Mouse (Mus musculus): Measurements from ENCODE around the gene Tspan8. TPM values are rescaled to one million over a fixed set of nuclear protein-coding genes. Genes with fewer than 3 reads are reported as not detected.
A peak's percentile ranks its signal among the peaks of the same experiment; 100 is the strongest.

The Tspan8 gene
- polyA plus RNA-seq (2012) = 0.71 and 0.88 TPM in 2 replicates

DNA sequence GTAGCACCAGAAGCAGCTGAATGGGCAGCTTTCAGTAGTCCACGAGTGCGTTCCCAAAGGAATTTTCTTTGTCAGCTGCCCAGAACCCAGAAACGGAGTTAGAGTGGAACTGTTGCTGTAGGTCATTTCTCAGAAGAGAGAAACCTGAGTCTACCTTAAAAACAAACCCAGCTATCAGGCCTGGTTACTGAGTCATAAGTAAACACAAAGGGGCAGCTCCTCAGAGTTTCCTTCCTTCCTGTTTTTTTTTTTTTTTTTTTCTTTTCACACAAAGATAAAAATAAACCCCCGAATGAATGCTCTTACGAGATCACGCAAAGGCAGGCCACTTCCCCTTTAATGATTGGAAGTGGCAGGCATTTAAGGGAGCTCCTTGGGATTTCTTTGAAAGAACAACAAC, at the start of gene Tspan8:
Tspan8 (plus strand) TSS at position 322 of the 400 bp plus-strand sequence.
- Histone ChIP-seq H3K9me3 (ENCODE audit: control insufficient read depth, low read length) (no peaks in the 10 kb centered on the region), H3K27me3 (ENCODE audit: control insufficient read depth) (peaks cover 2% of the 10 kb centered on the region; the same call in 1 of the 2 replicates), H3K4me3 (replicated peaks) (peak within 1 kb of the TSS; percentile 84), H3K36me3 (ENCODE audit: control insufficient read depth) (peaks cover 30% of the 10 kb centered on the region), H3K4me1 (ENCODE audit: control insufficient read depth) (peaks cover 44% of the 10 kb centered on the region)
- TF ChIP-seq GATA1 (IDR thresholded peaks at IDR 0.05; ENCODE audit: low read length) (no peak), TAL1 (IDR thresholded peaks at IDR 0.05; ENCODE audit: low read length) (no peak)

DNA sequence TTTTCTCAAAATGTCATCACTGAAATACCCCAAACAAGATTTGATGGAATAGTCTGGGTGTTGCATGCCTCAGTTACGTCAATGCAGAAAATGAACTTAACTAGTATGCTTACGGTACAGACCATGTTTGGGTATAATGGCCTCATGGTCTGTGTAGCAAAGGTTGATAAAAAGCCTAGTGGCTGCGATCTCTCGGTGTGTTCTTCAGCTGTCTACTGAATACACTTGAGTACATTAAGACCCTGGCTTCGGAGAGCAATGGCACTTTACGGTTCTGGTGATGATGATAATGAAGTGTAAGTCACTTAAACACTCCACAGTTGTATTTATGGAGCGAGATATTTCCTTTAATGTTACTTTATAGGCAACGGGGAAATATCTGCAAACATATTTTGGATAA, 46.6 kb upstream of the Tspan8 start:
- TF ChIP-seq TAL1 (IDR thresholded peaks at IDR 0.05; ENCODE audit: low read length) (no peak), GATA1 (IDR thresholded peaks at IDR 0.05; ENCODE audit: low read length) (no peak)
- H3K9me3 ChIP-seq (ENCODE audit: control insufficient read depth, low read length) = peaks cover 3% of the 10 kb centered on the region; the same call in 1 of the 2 replicates
- no peaks in the 10 kb centered on the region for H3K36me3 ChIP-seq (ENCODE audit: control insufficient read depth)
- no peaks in the 10 kb centered on the region for H3K4me1 ChIP-seq (ENCODE audit: control insufficient read depth)
- H3K4me3 ChIP-seq (replicated peaks) = no peak overlapping the region
- no peaks in the 10 kb centered on the region for H3K27me3 ChIP-seq (ENCODE audit: control insufficient read depth)

DNA sequence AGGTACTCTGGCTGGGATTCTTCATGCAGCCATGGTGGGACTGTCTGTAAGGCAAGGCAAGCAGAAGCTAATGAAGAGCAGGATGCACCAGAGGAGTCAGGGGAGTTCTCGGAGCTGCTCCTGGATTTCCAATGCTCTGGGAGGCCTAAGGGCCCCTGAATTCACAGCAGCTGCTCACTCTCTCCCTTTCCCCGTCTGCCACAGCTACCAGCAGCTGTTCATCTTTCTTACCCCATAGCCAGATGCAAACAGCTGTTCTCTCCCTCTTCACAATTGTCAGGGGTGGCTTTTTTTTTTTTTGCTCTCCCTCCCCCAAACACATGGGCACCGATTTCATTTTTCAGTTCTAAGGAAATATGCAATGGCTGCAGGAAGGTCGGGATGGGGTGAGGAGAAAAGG, 42.2 kb upstream of the Tspan8 start:
- Histone ChIP-seq H3K27me3 (ENCODE audit: control insufficient read depth) (no peaks in the 10 kb centered on the region), H3K36me3 (ENCODE audit: control insufficient read depth) (no peaks in the 10 kb centered on the region), H3K9me3 (ENCODE audit: control insufficient read depth, low read length) (no peaks in the 10 kb centered on the region), H3K4me1 (ENCODE audit: control insufficient read depth) (no peaks in the 10 kb centered on the region), H3K4me3 (replicated peaks) (no peak overlapping the region)
- no peak for TF ChIP-seq GATA1 (IDR thresholded peaks at IDR 0.05; ENCODE audit: low read length)
- TF ChIP-seq TAL1 (IDR thresholded peaks at IDR 0.05; ENCODE audit: low read length) = no peak

DNA sequence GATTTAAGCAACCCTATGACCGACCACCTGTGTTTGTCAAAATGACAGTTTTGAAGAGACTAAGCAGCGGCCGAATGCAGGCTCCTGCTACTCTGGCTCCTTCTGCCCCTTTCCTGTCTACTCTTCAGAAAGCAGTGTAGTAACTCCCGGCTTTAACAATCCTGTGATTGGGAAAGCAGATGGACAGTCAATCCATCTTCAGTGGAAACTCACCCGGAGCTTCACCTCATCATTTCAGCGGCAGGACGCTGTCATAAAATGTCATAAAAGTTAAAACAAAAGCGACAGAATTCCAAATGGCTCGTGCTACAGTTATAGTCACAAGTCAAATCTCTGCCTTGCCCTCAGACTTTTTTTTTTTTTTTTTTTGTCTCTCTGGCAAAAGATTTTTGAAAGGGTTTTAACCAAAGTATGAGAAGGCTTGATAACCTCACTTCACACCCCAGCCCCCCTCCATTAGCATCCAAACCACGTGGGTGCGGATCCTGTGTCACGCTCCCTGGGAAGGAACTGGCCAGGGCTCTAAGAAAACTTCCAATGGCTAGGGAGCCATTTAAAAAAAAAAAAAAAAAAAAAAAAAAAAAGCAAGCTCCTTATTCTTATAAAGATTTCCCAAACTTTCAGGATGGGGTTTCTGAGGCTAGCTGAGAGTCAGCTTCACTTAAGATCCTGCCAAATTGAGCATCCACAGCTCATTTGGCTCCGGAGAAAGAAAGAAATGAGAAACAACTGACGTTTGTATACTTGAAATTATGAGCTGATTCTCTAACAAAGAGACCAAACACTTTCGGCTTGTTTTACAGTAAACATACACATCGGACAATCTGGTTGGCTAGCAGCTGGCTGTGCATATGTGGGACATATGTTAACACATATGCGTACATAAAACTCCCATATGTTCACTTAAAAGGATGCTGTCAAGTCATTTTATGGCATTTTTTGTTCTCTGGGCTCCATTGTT, 40.4 kb upstream of the Tspan8 start:
- TF ChIP-seq TAL1 (IDR thresholded peaks at IDR 0.05; ENCODE audit: low read length) (no peak), GATA1 (IDR thresholded peaks at IDR 0.05; ENCODE audit: low read length) (no peak)

DNA sequence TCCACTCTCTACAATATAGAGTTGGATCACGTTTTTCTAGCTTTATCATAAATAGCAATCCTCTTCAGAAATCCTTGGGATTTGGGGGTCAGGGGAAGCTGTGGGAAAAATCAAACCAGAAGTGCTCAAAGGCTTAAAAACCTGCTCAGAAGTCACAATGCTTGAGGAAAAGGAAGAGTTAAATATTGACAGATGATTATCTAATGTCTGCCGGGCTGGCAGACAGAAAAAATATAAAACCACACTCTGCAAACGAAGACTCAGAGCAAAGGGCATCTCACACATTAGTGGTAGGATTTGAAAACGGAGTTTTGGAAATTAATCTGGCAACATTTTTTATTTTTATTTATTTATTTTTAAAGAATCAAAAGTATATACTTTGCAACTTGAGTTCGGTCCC, 39.3 kb upstream of the Tspan8 start:
- H3K27me3 ChIP-seq (ENCODE audit: control insufficient read depth) = no peaks in the 10 kb centered on the region
- TF ChIP-seq GATA1 (IDR thresholded peaks at IDR 0.05; ENCODE audit: low read length) (no peak), TAL1 (IDR thresholded peaks at IDR 0.05; ENCODE audit: low read length) (no peak)
- peaks cover 5% of the 10 kb centered on the region for H3K4me1 ChIP-seq (ENCODE audit: control insufficient read depth)
- H3K36me3 ChIP-seq (ENCODE audit: control insufficient read depth) = no peaks in the 10 kb centered on the region
- no peak overlapping the region for H3K4me3 ChIP-seq (replicated peaks)
- H3K9me3 ChIP-seq (ENCODE audit: control insufficient read depth, low read length) = no peaks in the 10 kb centered on the region

More for the DNA sequence above, 40.4 kb upstream of the Tspan8 start:
- Histone ChIP-seq H3K36me3 (ENCODE audit: control insufficient read depth) (no peaks in the 10 kb centered on the region), H3K4me1 (ENCODE audit: control insufficient read depth) (peaks cover 5% of the 10 kb centered on the region), H3K9me3 (ENCODE audit: control insufficient read depth, low read length) (no peaks in the 10 kb centered on the region), H3K27me3 (ENCODE audit: control insufficient read depth) (no peaks in the 10 kb centered on the region), H3K4me3 (replicated peaks) (no peak overlapping the region)

DNA sequence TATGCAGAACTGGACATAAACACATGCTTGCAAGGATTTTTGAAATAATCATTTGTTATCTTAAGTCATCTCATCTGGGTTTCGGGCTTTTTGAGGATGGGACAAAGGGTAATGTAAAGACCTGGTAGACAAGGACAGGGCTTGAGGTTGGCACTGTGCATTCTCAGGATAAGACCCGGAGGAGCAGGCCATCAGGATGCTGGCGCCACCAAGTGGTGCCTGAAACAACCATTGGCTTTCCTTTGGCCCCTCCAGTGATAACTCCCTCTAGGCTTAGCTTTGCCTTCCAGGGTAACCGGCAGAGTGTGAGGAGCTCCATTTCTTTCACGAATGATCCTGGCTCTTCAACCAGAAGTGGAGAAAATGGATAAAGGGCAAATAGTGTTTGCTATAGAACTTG, 38.0 kb upstream of the Tspan8 start:
- peaks cover 5% of the 10 kb centered on the region for H3K4me1 ChIP-seq (ENCODE audit: control insufficient read depth)
- TF ChIP-seq TAL1 (IDR thresholded peaks at IDR 0.05; ENCODE audit: low read length) = no peak
- no peak for TF ChIP-seq GATA1 (IDR thresholded peaks at IDR 0.05; ENCODE audit: low read length)
- H3K4me3 ChIP-seq (replicated peaks) = no peak overlapping the region
- no peaks in the 10 kb centered on the region for H3K9me3 ChIP-seq (ENCODE audit: control insufficient read depth, low read length)
- H3K27me3 ChIP-seq (ENCODE audit: control insufficient read depth) = no peaks in the 10 kb centered on the region
- H3K36me3 ChIP-seq (ENCODE audit: control insufficient read depth) = no peaks in the 10 kb centered on the region

DNA sequence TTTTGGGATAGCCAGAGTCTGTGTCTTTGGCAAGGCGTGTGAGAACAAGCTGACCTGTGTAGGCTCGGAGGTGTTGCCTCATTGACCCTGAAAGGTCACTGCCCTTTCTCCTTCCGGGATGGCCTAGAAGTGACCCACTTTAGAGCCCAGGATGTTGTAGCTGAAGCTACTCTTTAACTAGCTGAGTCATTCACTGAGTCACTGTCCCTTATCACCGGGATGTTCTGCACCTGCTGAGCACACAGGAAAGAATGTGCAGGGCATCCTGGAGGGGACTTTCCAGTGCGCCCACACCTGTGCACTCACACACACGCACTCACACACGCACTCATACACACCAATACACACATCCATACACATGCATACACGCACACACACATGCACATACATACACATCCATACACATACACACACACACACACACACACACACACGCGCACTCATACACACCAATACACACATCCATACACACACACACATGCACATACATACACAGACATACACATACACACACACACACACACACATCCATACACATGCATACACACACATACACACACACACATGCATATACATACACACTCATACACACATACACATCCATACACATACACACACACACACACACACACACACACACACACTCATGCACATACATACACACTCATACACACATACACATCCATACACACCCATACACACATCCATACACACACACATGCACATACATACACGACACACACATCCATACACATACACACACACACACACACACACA, 36.2 kb upstream of the Tspan8 start:
- H3K36me3 ChIP-seq (ENCODE audit: control insufficient read depth) = no peaks in the 10 kb centered on the region
- TF ChIP-seq TAL1 (IDR thresholded peaks at IDR 0.05; ENCODE audit: low read length) (no peak), GATA1 (IDR thresholded peaks at IDR 0.05; ENCODE audit: low read length) (no peak)
- H3K9me3 ChIP-seq (ENCODE audit: control insufficient read depth, low read length) = no peaks in the 10 kb centered on the region
- peaks cover 5% of the 10 kb centered on the region for H3K4me1 ChIP-seq (ENCODE audit: control insufficient read depth)
- H3K27me3 ChIP-seq (ENCODE audit: control insufficient read depth) = no peaks in the 10 kb centered on the region
- no peak overlapping the region for H3K4me3 ChIP-seq (replicated peaks)

DNA sequence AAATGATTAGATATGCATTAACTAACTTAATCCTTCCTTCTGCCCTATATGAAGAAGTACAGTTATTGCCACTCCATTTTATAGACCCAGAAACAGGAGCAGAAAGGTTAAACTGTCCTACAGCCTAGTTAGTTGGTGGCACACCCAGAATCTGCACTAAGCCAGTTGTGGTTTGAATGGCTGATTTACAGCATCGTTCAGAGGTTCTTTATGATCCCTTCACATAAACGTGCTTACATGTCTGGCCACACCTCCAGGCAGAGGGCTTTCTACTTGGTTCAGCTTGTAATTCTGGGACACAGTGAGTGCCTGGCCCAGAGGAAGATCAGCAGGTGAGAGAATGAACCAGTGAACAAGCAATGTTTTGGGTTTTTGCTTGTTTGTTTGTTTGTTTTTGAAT, 33.4 kb upstream of the Tspan8 start:
- Histone ChIP-seq H3K36me3 (ENCODE audit: control insufficient read depth) (no peaks in the 10 kb centered on the region), H3K4me1 (ENCODE audit: control insufficient read depth) (peaks cover 5% of the 10 kb centered on the region), H3K4me3 (replicated peaks) (no peak overlapping the region), H3K9me3 (ENCODE audit: control insufficient read depth, low read length) (no peaks in the 10 kb centered on the region), H3K27me3 (ENCODE audit: control insufficient read depth) (no peaks in the 10 kb centered on the region)
- no peak for TF ChIP-seq GATA1 (IDR thresholded peaks at IDR 0.05; ENCODE audit: low read length)
- no peak for TF ChIP-seq TAL1 (IDR thresholded peaks at IDR 0.05; ENCODE audit: low read length)

DNA sequence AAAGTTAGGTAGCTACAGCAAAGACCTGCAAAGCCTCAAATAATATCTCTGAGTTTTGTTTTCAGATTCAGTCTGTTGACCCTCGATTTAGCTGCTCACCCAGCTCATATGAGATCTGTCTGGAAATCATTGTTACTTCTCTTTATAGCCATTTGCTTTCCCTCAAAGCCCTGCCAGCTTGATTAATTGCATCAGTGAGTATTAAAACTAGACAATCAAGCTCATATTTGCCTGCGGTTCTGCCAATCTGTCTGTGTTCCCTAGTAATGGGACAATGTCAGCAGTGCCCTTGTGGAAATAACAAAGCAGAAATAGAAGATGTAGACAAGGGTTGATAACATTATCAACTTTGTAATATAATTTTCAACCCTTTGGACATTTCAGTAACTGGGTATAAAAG, 25.8 kb upstream of the Tspan8 start:
- H3K36me3 ChIP-seq (ENCODE audit: control insufficient read depth) = no peaks in the 10 kb centered on the region
- no peaks in the 10 kb centered on the region for H3K9me3 ChIP-seq (ENCODE audit: control insufficient read depth, low read length)
- TF ChIP-seq TAL1 (IDR thresholded peaks at IDR 0.05; ENCODE audit: low read length) (no peak), GATA1 (IDR thresholded peaks at IDR 0.05; ENCODE audit: low read length) (no peak)
- no peaks in the 10 kb centered on the region for H3K4me1 ChIP-seq (ENCODE audit: control insufficient read depth)
- H3K27me3 ChIP-seq (ENCODE audit: control insufficient read depth) = no peaks in the 10 kb centered on the region
- no peak overlapping the region for H3K4me3 ChIP-seq (replicated peaks)

All from erythroblast, embryonic 14.5 days (primary cell).